Mouse (Mus musculus): ENCODE measurements at regions not wholly inside any gene's neighbourhood (a gene's known extent, or its start where the extent isn't known, plus 50 kb on each side); places are given as distances from the start of the nearest gene placed in this dataset.
A peak's percentile ranks its signal among the peaks of the same experiment; 100 is the strongest.

DNA sequence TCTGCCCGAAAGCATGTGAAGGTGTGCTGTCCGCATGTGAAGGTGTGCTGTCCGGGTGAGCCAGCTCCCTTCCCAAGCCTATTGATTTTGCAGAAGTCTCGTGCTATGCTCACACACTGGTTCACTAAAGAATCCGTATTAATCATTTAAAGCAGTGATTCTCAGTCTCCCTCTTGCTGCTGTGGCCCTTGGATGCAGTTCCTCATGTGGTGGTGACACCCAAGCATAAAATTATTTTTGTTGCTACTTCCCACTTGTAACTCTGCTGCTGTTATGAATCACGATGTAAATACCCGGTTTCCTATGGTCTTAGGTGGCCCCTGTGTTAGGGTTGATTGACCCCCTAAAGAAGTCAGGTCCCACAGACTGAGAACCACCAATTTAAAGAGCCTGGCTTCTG, 55.7 kb upstream of the Emb start:
- no peak for DNase-seq (ENCODE audit: low read depth in 1 of 2, low spot score in 2 of 2)
- no peak overlapping the region for H3K27ac ChIP-seq (ENCODE audit: insufficient read depth, low read length)
- no peak overlapping the region for H3K4me3 ChIP-seq (ENCODE audit: extremely low read depth, insufficient read depth, insufficient read length)
- TF ChIP-seq POLR2A (IDR thresholded peaks at IDR 0.05; ENCODE audit: low read depth, low read length) (no peak), CTCF (IDR thresholded peaks at IDR 0.05; ENCODE audit: extremely low read depth, insufficient read depth, insufficient read length, insufficient replicate concordance) (no peak)
- no peaks in the 10 kb centered on the region for H3K36me3 ChIP-seq (ENCODE audit: control insufficient read depth, insufficient read depth, low read length)
- H3K27me3 ChIP-seq (ENCODE audit: control insufficient read depth, insufficient read depth, low read length): no peaks in the 10 kb centered on the region
- H3K4me1 ChIP-seq (ENCODE audit: control insufficient read depth, insufficient read depth, insufficient read length): no peaks in the 10 kb centered on the region
- WGBS: 79% methylated on average over 7 of the region's 7 CpGs

DNA sequence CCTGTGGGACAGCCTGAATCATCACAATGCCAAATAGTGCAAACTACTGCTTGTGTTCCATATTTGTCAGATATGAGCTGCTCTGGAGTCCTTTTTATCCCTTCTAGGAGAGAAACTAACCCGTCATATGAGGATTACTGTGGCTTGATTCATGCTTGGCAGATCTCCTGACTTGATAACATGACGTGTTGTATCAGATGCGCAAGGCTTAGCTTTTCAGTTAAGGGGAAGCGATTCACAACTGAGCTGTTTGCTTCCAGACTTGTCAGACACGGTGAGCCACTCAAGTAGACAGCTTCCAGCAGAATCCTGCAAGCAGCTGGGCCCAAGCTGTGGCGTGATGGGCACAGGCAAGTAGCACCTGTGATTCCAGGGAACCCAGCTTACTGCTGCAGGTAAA, 64.5 kb upstream of the Emb start:
- Histone ChIP-seq H3K27ac (ENCODE audit: insufficient read depth, low read length) (no peak overlapping the region), H3K27me3 (ENCODE audit: control insufficient read depth, insufficient read depth, low read length) (no peaks in the 10 kb centered on the region), H3K36me3 (ENCODE audit: control insufficient read depth, insufficient read depth, low read length) (no peaks in the 10 kb centered on the region), H3K4me3 (ENCODE audit: extremely low read depth, insufficient read depth, insufficient read length) (no peak overlapping the region), H3K4me1 (ENCODE audit: control insufficient read depth, insufficient read depth, insufficient read length) (no peaks in the 10 kb centered on the region)
- no peak for DNase-seq (ENCODE audit: low read depth in 1 of 2, low spot score in 2 of 2)
- WGBS: 53% methylated on average over 6 of the region's 6 CpGs
- TF ChIP-seq POLR2A (IDR thresholded peaks at IDR 0.05; ENCODE audit: low read depth, low read length) (no peak), CTCF (IDR thresholded peaks at IDR 0.05; ENCODE audit: extremely low read depth, insufficient read depth, insufficient read length, insufficient replicate concordance) (no peak)

DNA sequence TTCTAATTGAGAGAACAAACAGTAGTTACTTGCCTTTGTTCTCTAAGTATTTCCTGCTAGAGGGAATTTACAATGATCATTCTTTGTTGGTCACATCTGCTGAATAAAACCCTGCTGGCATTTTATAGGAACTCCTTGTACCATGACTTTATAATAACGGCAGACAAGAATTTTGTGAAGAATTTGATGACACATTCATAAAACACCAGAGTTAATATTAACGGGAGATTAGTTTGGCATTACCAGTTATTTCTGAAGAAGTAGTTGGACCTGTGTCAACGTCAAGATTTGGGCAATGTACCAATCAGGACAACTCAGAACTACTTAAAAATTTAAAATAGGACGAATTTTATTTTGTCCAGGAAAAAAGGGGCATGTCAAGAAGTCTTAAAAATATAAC, 65.1 kb upstream of the Emb start:
- 83% methylated on average over 4 of the region's 4 CpGs for WGBS
- TF ChIP-seq POLR2A (IDR thresholded peaks at IDR 0.05; ENCODE audit: low read depth, low read length) (no peak), CTCF (IDR thresholded peaks at IDR 0.05; ENCODE audit: extremely low read depth, insufficient read depth, insufficient read length, insufficient replicate concordance) (no peak)
- H3K27me3 ChIP-seq (ENCODE audit: control insufficient read depth, insufficient read depth, low read length): no peaks in the 10 kb centered on the region

DNA sequence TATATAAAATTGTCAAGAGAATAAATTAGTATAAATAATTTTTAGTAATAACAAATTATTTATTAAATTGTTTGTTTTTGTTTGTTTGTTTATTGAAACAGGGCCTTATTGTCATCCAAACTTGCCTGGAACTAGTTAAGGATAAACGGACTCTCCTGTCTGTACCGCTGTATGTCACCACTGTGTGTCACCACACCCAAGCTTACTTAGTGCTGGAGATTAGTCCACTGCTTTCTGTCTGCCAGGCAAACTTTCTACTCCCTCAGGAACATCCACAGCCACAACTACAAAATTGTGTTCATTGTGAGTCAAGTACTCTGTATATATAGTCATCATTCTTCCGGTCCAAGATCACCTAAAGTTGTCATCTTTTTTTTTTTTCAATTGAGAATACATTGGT, 74.0 kb upstream of the Emb start:
- Histone ChIP-seq H3K4me1 (ENCODE audit: control insufficient read depth, insufficient read depth, insufficient read length) (peaks cover 4% of the 10 kb centered on the region; the same call in 1 of the 2 replicates), H3K27me3 (ENCODE audit: control insufficient read depth, insufficient read depth, low read length) (no peaks in the 10 kb centered on the region), H3K27ac (ENCODE audit: insufficient read depth, low read length) (no peak overlapping the region), H3K4me3 (ENCODE audit: extremely low read depth, insufficient read depth, insufficient read length) (no peak overlapping the region), H3K36me3 (ENCODE audit: control insufficient read depth, insufficient read depth, low read length) (no peaks in the 10 kb centered on the region)
- 85% methylated on average over 3 of the region's 3 CpGs for WGBS
- DNase-seq (ENCODE audit: low read depth in 1 of 2, low spot score in 2 of 2): no peak
- TF ChIP-seq POLR2A (IDR thresholded peaks at IDR 0.05; ENCODE audit: low read depth, low read length): no peak
- TF ChIP-seq CTCF (IDR thresholded peaks at IDR 0.05; ENCODE audit: extremely low read depth, insufficient read depth, insufficient read length, insufficient replicate concordance): no peak

More for the DNA sequence above, 65.1 kb upstream of the Emb start:
- no peaks in the 10 kb centered on the region for H3K4me1 ChIP-seq (ENCODE audit: control insufficient read depth, insufficient read depth, insufficient read length)
- no peak overlapping the region for H3K27ac ChIP-seq (ENCODE audit: insufficient read depth, low read length)
- H3K36me3 ChIP-seq (ENCODE audit: control insufficient read depth, insufficient read depth, low read length): no peaks in the 10 kb centered on the region
- no peak for DNase-seq (ENCODE audit: low read depth in 1 of 2, low spot score in 2 of 2)
- no peak overlapping the region for H3K4me3 ChIP-seq (ENCODE audit: extremely low read depth, insufficient read depth, insufficient read length)

DNA sequence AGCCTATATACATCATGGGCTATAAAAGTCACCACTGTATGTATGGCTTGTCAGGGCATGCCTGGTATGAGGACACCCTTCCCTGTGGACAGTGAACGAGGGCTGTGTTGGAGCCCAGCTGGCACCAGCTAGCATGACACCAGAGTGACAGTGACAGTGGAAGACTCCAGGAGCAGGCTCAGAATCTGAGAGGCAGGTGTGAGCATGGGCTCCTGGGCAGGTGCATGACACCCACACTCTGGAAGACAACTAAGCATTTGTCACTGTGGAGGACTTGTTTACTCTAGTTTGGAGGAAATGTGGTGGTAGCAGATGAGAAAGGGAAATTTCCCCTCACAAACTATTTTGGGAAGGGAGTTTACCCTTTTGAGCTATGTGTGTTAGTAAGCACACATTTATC, 76.2 kb upstream of the Emb start:
- TF ChIP-seq POLR2A (IDR thresholded peaks at IDR 0.05; ENCODE audit: low read depth, low read length): no peak
- TF ChIP-seq CTCF (IDR thresholded peaks at IDR 0.05; ENCODE audit: extremely low read depth, insufficient read depth, insufficient read length, insufficient replicate concordance): no peak
- no peak overlapping the region for H3K4me3 ChIP-seq (ENCODE audit: extremely low read depth, insufficient read depth, insufficient read length)

DNA sequence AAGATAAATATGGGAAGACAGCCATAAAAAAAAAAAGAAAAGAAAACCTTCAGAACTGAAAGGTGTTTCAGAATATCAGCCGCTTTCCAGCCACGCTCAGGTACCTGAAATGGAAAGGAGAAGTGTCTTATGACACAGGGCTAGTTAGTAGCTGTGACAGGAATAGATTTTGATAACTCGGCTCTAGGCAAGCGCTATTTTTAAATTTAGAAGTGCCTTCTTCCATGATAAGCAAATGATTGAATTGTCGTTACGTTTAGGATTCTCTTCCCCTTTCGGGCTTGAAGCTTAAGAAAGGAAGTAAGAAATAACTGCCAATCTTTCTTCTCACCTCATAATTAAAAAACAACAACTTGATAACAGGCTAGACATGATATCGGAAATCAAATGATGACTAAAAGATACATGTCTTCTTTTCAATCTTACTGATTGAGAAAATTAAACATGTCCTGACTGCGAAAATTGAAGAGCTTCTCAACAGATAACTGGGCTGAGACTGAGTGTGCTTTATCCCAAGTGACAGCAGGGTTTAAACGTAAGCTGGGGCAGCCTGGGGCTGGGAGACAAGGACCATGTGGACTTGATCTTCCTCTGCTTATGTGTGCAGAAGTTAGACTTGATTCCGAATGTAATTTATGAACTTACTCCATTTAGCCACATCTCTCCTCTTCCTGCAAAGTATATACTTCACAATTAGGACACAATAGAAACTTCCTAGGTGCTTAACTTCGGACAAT, 80.4 kb upstream of the Emb start:
- Histone ChIP-seq H3K36me3 (ENCODE audit: control insufficient read depth, insufficient read depth, low read length) (no peaks in the 10 kb centered on the region), H3K27ac (ENCODE audit: insufficient read depth, low read length) (no peak overlapping the region), H3K4me1 (ENCODE audit: control insufficient read depth, insufficient read depth, insufficient read length) (peaks cover 9% of the 10 kb centered on the region; the same call in 1 of the 2 replicates), H3K27me3 (ENCODE audit: control insufficient read depth, insufficient read depth, low read length) (no peaks in the 10 kb centered on the region), H3K4me3 (ENCODE audit: extremely low read depth, insufficient read depth, insufficient read length) (no peak overlapping the region)
- TF ChIP-seq CTCF (IDR thresholded peaks at IDR 0.05; ENCODE audit: extremely low read depth, insufficient read depth, insufficient read length, insufficient replicate concordance): no peak
- no peak for TF ChIP-seq POLR2A (IDR thresholded peaks at IDR 0.05; ENCODE audit: low read depth, low read length)
- 29% methylated on average over 12 of the region's 12 CpGs for WGBS
- peak in 1 of 2 experiments; percentile 15 for DNase-seq (ENCODE audit: low read depth in 1 of 2, low spot score in 2 of 2)

More for the DNA sequence above, 76.2 kb upstream of the Emb start:
- peaks cover 8% of the 10 kb centered on the region; the same call in 1 of the 2 replicates for H3K4me1 ChIP-seq (ENCODE audit: control insufficient read depth, insufficient read depth, insufficient read length)
- H3K27ac ChIP-seq (ENCODE audit: insufficient read depth, low read length): no peak overlapping the region
- no peak for DNase-seq (ENCODE audit: low read depth in 1 of 2, low spot score in 2 of 2)
- no peaks in the 10 kb centered on the region for H3K36me3 ChIP-seq (ENCODE audit: control insufficient read depth, insufficient read depth, low read length)
- 62% methylated on average over 1 of the region's 1 CpGs for WGBS
- H3K27me3 ChIP-seq (ENCODE audit: control insufficient read depth, insufficient read depth, low read length): no peaks in the 10 kb centered on the region

DNA sequence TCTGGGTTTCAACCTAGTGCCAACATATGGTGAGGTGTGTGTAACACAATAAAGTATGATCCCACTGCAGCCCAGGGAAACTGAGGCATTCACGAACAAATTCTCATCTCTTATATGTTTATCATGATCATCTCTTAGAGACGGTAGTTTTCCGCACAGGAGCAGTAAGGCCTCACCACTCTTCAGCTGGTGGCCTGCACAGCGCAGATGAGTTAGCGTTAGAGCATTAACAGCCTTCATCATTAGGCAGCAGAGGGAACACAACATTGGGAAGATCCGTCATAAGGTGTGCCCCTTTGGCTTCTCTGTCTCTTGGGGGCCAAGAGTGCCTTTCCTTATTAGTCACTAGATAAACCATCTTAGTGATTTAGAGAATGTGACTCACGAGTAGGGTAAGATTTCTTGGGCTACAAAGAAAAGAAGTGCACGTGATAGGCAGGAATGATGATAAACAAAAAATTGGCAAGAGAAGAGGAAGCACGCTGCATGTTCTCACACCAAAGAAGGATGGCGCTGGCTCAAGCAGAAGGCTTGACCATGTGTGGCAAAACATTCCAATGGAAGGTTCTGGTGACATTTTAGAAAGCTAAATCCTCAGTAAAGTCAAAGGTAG, 81.1 kb upstream of the Emb start:
- Histone ChIP-seq H3K4me1 (ENCODE audit: control insufficient read depth, insufficient read depth, insufficient read length) (peaks cover 9% of the 10 kb centered on the region; the same call in 1 of the 2 replicates), H3K27me3 (ENCODE audit: control insufficient read depth, insufficient read depth, low read length) (no peaks in the 10 kb centered on the region), H3K36me3 (ENCODE audit: control insufficient read depth, insufficient read depth, low read length) (no peaks in the 10 kb centered on the region), H3K27ac (ENCODE audit: insufficient read depth, low read length) (no peak overlapping the region), H3K4me3 (ENCODE audit: extremely low read depth, insufficient read depth, insufficient read length) (no peak overlapping the region)
- no peak for TF ChIP-seq POLR2A (IDR thresholded peaks at IDR 0.05; ENCODE audit: low read depth, low read length)
- no peak for TF ChIP-seq CTCF (IDR thresholded peaks at IDR 0.05; ENCODE audit: extremely low read depth, insufficient read depth, insufficient read length, insufficient replicate concordance)
- DNase-seq (ENCODE audit: low read depth in 1 of 2, low spot score in 2 of 2): no peak
- 75% methylated on average over 10 of the region's 10 CpGs for WGBS
